Comparison of ENCODE assay signal across 9 mouse cellular contexts in the genomic region with DNA sequence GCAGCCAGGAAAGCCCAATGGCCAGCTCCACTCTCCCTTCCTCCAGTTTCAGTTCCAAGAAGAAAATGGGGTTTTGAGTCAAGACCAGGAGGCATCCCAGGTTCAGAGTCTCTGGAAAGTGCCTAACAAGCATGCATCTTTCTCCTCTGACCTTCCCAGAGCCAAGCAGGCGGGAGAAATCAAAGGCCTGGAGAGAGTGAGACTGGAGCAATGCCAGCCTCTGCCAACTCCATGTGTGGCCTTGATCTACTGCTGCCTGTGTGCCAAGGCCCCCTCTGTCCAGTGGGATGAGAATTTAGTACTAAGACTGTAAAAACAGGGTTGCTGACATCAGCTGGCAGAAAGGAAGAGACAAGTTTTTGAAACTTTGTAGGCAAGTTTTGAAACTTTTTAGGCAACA. TPM values are rescaled to one million over a fixed set of nuclear protein-coding genes. Genes with fewer than 3 reads are reported as not detected.
A peak's percentile ranks its signal among the peaks of the same experiment; 100 is the strongest.
DNase-seq lines count a peak whose midpoint lies in the region; ATAC-seq lines count a peak whose summit lies in the region.
"Had no signal": no experiment of that assay in that cellular context is flagged by ENCODE, and none has a peak within 500 bp of the region (broad histone marks: within the 10 kb centered on the region; RNA-seq: fewer than 3 reads in every experiment).

No protein-coding gene starts in this region.

- H3K36me3 ChIP-seq in hindbrain, embryonic 10.5 days: no peaks in the 10 kb centered on the region
- H3K36me3 ChIP-seq in hindbrain, embryonic 11.5 days (ENCODE audit: control insufficient read depth, insufficient read depth, low read length): no peaks in the 10 kb centered on the region

- no peak for ATAC-seq in hindbrain, embryonic 11.5 days (ENCODE audit: low FRiP score)

- H3K4me1 ChIP-seq in hindbrain, embryonic 10.5 days (replicated peaks): peaks cover 66% of the 10 kb centered on the region
- H3K4me1 ChIP-seq in hindbrain, embryonic 11.5 days (replicated peaks; ENCODE audit: control insufficient read depth, insufficient read depth, low read length): peaks cover 5% of the 10 kb centered on the region; the same call in 1 of the 2 replicates

- 60% methylated on average over 1 of the region's 1 CpGs for WGBS in hindbrain, embryonic 10.5 days
- WGBS in hindbrain, embryonic 11.5 days: 75% methylated on average over 1 of the region's 1 CpGs

- no peak for DNase-seq in hindbrain, embryonic 10.5 days (ENCODE audit: low spot score)
- no peak for DNase-seq in hindbrain, embryonic 11.5 days (ENCODE audit: low spot score)
- peak; percentile 59 to 81 for DNase-seq in adrenal gland, adult 18-20 months (ENCODE audit: low spot score in 2 of 2)
- DNase-seq in gastrocnemius, postnatal 25 days: peak; percentile 25
- peak; percentile 87 to 89 for DNase-seq in kidney, adult 8-10 months
- DNase-seq in lung, postnatal 14 days: peak; percentile 45
- DNase-seq in thymus, adult 18-20 months: no peak
- DNase-seq in right cerebral cortex, adult 2 months (ENCODE audit: low spot score in 2 of 2): no peak

- peak overlapping the region; percentile 45; the same call in 1 of the 2 replicates for H3K27ac ChIP-seq in hindbrain, embryonic 10.5 days
- no peak overlapping the region for H3K27ac ChIP-seq in hindbrain, embryonic 11.5 days (ENCODE audit: low read depth, low read length)

- no peaks in the 10 kb centered on the region for H3K9me3 ChIP-seq in hindbrain, embryonic 10.5 days
- no peaks in the 10 kb centered on the region for H3K9me3 ChIP-seq in hindbrain, embryonic 11.5 days (ENCODE audit: control insufficient read depth, low read length)
- H3K9me3 ChIP-seq: G1E had no signal

- H3K27me3 ChIP-seq in hindbrain, embryonic 10.5 days (ENCODE audit: insufficient read depth, poor library complexity, severe bottlenecking): peaks cover 22% of the 10 kb centered on the region
- peaks cover 6% of the 10 kb centered on the region for H3K27me3 ChIP-seq in hindbrain, embryonic 11.5 days (ENCODE audit: control insufficient read depth, insufficient read depth, low read length)

- H3K4me2 ChIP-seq in hindbrain, embryonic 11.5 days (replicated peaks; ENCODE audit: low read depth, low read length): no peak overlapping the region

- H3K4me3 ChIP-seq in hindbrain, embryonic 10.5 days: no peak overlapping the region
- no peak overlapping the region for H3K4me3 ChIP-seq in hindbrain, embryonic 11.5 days (ENCODE audit: low read depth, low read length)

- H3K9ac ChIP-seq in hindbrain, embryonic 11.5 days (ENCODE audit: low read depth, low read length): no peak overlapping the region

RNA-seq across cellular contexts. Expression of a gene that starts 1.8 kb away (rescaled TPM):
- 7.7 and 10.9 TPM in 2 replicates for polyA plus RNA-seq in hindbrain, embryonic 10.5 days (2016; fragmentation: Nextera tagmentation; extraction: Ambion mirVana)
- polyA plus RNA-seq in hindbrain, embryonic 11.5 days (2014; fragmentation: Nextera tagmentation; extraction: Ambion mirVana): 8.5 TPM in 2 replicates
- 100 to 1,000 TPM; 207 to 261 TPM for total RNA-seq in adrenal gland, adult 18-20 months (2021)
- 10 to 100 TPM; 18.4 to 26.5 TPM for total RNA-seq in gastrocnemius, postnatal 25 days (2021)

RNA-seq across cellular contexts. Expression of a gene that starts 2.3 kb away (rescaled TPM):
- 1.4 and 1.5 TPM in 2 replicates for polyA plus RNA-seq in hindbrain, embryonic 10.5 days (2016; fragmentation: Nextera tagmentation; extraction: Ambion mirVana)
- 2.6 and 2.7 TPM in 2 replicates for polyA plus RNA-seq in hindbrain, embryonic 11.5 days (2014; fragmentation: Nextera tagmentation; extraction: Ambion mirVana)
- 10 to 100 TPM; 38.7 to 48.5 TPM for total RNA-seq in adrenal gland, adult 18-20 months (2021)
- 10 to 100 TPM; 55.7 to 56.8 TPM for total RNA-seq in gastrocnemius, postnatal 25 days (2021)

RNA-seq across cellular contexts. Expression of a gene that starts 8.2 kb away (rescaled TPM):
- not detected in 2 replicates for polyA plus RNA-seq in hindbrain, embryonic 10.5 days (2016; fragmentation: Nextera tagmentation; extraction: Ambion mirVana)
- polyA plus RNA-seq in hindbrain, embryonic 11.5 days (2014; fragmentation: Nextera tagmentation; extraction: Ambion mirVana): not detected in 2 replicates
- not detected for total RNA-seq in adrenal gland, adult 18-20 months (2021)
- not detected for total RNA-seq in gastrocnemius, postnatal 25 days (2021)
- polyA plus RNA-seq: G1E had no signal

RNA-seq across cellular contexts. Expression of a gene that starts 24.5 kb away (rescaled TPM):
- 66.4 and 73.5 TPM in 2 replicates for polyA plus RNA-seq in hindbrain, embryonic 10.5 days (2016; fragmentation: Nextera tagmentation; extraction: Ambion mirVana)
- polyA plus RNA-seq in hindbrain, embryonic 11.5 days (2014; fragmentation: Nextera tagmentation; extraction: Ambion mirVana): 62.7 and 65.8 TPM in 2 replicates
- 10 to 100 TPM; 80.4 to 83.4 TPM for total RNA-seq in adrenal gland, adult 18-20 months (2021)
- 10 to 100 TPM; 15.8 to 22.8 TPM for total RNA-seq in gastrocnemius, postnatal 25 days (2021)

Comparison
In these comparisons a context has a peak if more than half of its experiments do, and no peak if none do; other contexts are left out.
1. DNase-seq: peak in adrenal gland, adult 18-20 months (2 of 2), gastrocnemius, postnatal 25 days (single experiment), kidney, adult 8-10 months (2 of 2) and lung, postnatal 14 days (single experiment); none in hindbrain, embryonic 10.5 days (single experiment), hindbrain, embryonic 11.5 days (single experiment), thymus, adult 18-20 months (0 of 2) and right cerebral cortex, adult 2 months (0 of 2).
2. RNA of a gene that starts 1.8 kb away (total RNA-seq): 207 to 261 TPM in adrenal gland, adult 18-20 months; 18.4 to 26.5 TPM in gastrocnemius, postnatal 25 days; every median in the first group is over 4 times any median in the second.